ENCODE assay signal across 21 mouse cellular contexts in the genomic region with DNA sequence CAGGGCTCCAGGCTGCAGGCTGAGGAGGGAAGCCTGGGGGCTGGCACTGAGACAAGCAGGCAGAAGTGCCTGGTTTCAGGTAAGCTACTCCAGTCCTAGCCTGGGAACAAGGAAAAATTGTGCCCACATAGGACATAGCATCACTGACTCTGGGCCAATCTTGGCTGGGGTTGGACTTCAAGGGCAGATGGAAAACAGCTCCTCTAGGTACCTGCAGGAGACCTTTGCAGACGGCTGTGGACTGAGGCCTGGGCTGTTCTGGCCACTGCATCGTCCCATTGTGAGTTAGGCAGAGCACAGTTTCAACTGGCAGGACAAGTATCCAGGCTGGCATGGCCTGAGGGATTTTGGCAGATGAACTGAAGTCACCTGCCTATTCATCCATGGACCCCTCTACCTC. TPM values are rescaled to one million over a fixed set of nuclear protein-coding genes. Genes with fewer than 3 reads are reported as not detected.
DNase-seq lines count a peak whose midpoint lies in the region; ATAC-seq and TF ChIP-seq lines count a peak whose summit lies in the region.
"Had no signal": no experiment of that assay in that cellular context is flagged by ENCODE, and none has a peak within 500 bp of the region (broad histone marks: within the 10 kb centered on the region; RNA-seq: fewer than 3 reads in every experiment).

No protein-coding gene starts in this region.

- 0 out of 2 replicates have a peak overlapping the region, but pooled peaks have one; percentile 26 for H3K9ac ChIP-seq in forebrain, embryonic 13.5 days
- no peak overlapping the region for H3K9ac ChIP-seq in forebrain, embryonic 14.5 days (ENCODE audit: low read length)
- H3K9ac ChIP-seq: forebrain, postnatal 0 days; midbrain, embryonic 12.5 days had no signal

- 85% methylated on average over 2 of the region's 2 CpGs for WGBS in forebrain, embryonic 13.5 days
- WGBS in forebrain, embryonic 14.5 days: 85% methylated on average over 2 of the region's 2 CpGs

- TF ChIP-seq POLR2A in testis, adult 2 months (IDR thresholded peaks at IDR 0.05; ENCODE audit: control insufficient read depth, low read depth, low read length): no peak

- peaks cover 88% of the 10 kb centered on the region for H3K36me3 ChIP-seq in forebrain, embryonic 13.5 days (ENCODE audit: poor library complexity, severe bottlenecking)
- peaks cover 87% of the 10 kb centered on the region for H3K36me3 ChIP-seq in forebrain, embryonic 14.5 days (ENCODE audit: control insufficient read depth, insufficient read depth, low read length)
- H3K36me3 ChIP-seq in testis, adult 2 months (ENCODE audit: control insufficient read depth, insufficient read depth, low read length): peaks cover 8% of the 10 kb centered on the region

- H3K27ac ChIP-seq in forebrain, embryonic 13.5 days: no peak overlapping the region
- no peak overlapping the region for H3K27ac ChIP-seq in forebrain, embryonic 14.5 days (ENCODE audit: low read depth, low read length)
- H3K27ac ChIP-seq in testis, adult 2 months (ENCODE audit: control insufficient read depth, insufficient read depth, low read depth, low read length): no peak overlapping the region
- H3K27ac ChIP-seq: limb, embryonic 10.5 days; midbrain, embryonic 12.5 days had no signal

- no peak for TF ChIP-seq CTCF in testis, adult 2 months (IDR thresholded peaks at IDR 0.05; ENCODE audit: control insufficient read depth, insufficient read depth, insufficient replicate concordance, low read depth, low read length)

- ATAC-seq in forebrain, embryonic 13.5 days: no peak
- ATAC-seq in forebrain, embryonic 14.5 days: no peak
- ATAC-seq: forebrain, postnatal 0 days had no signal

- H3K4me1 ChIP-seq in forebrain, embryonic 13.5 days: peaks cover 3% of the 10 kb centered on the region; the same call in 1 of the 2 replicates
- H3K4me1 ChIP-seq in forebrain, embryonic 14.5 days (ENCODE audit: control insufficient read depth, insufficient read depth, low read length): no peaks in the 10 kb centered on the region
- H3K4me1 ChIP-seq in testis, adult 2 months (ENCODE audit: control insufficient read depth, insufficient read depth, low read length): peaks cover 4% of the 10 kb centered on the region

- H3K27me3 ChIP-seq in forebrain, embryonic 13.5 days: no peaks in the 10 kb centered on the region
- H3K27me3 ChIP-seq in forebrain, embryonic 14.5 days (replicated peaks; ENCODE audit: control insufficient read depth, insufficient read depth, low read length): no peaks in the 10 kb centered on the region
- no peaks in the 10 kb centered on the region for H3K27me3 ChIP-seq in testis, adult 2 months (ENCODE audit: control insufficient read depth, insufficient read depth, low read length)
- H3K27me3 ChIP-seq: midbrain, embryonic 12.5 days had no signal

- peak; percentile 13 for DNase-seq in cerebellum, adult 11 months
- DNase-seq in cerebellum, postnatal 36 days: no peak
- no peak for DNase-seq in forebrain, embryonic 14.5 days (ENCODE audit: low spot score)
- peak; percentile 5 for DNase-seq in kidney, adult 11 months
- DNase-seq in kidney, adult 9 months: no peak
- no peak for DNase-seq in testis, postnatal 14 days (ENCODE audit: low spot score)
- DNase-seq: adrenal gland, adult 2 months; forebrain, postnatal 0 days; gastrocnemius, postnatal 36 days; kidney, adult 18-20 months; kidney, postnatal 14 days; lung, postnatal 10 days; thymus, adult 2 months; thymus, postnatal 4 days had no signal

- no peak overlapping the region for H3K4me3 ChIP-seq in forebrain, embryonic 13.5 days
- no peak overlapping the region for H3K4me3 ChIP-seq in forebrain, embryonic 14.5 days (ENCODE audit: low read depth, low read length)
- peak overlapping the region; percentile 61 for H3K4me3 ChIP-seq in testis, adult 2 months (ENCODE audit: control insufficient read depth, low read depth, low read length)
- H3K4me3 ChIP-seq: limb, embryonic 10.5 days; midbrain, embryonic 12.5 days; myocyte had no signal

- no peak overlapping the region for H3K4me2 ChIP-seq in forebrain, embryonic 13.5 days
- no peak overlapping the region for H3K4me2 ChIP-seq in forebrain, embryonic 14.5 days (ENCODE audit: low read length)
- H3K4me2 ChIP-seq: midbrain, embryonic 12.5 days had no signal

- H3K9me3 ChIP-seq in forebrain, embryonic 13.5 days (replicated peaks): no peaks in the 10 kb centered on the region
- no peaks in the 10 kb centered on the region for H3K9me3 ChIP-seq in forebrain, embryonic 14.5 days (replicated peaks; ENCODE audit: control insufficient read depth, low read length)
- H3K9me3 ChIP-seq: limb, embryonic 10.5 days; midbrain, embryonic 12.5 days had no signal

RNA-seq across cellular contexts. Expression of gene Per1, which starts 10.8 kb away (rescaled TPM):
- 6.0 and 6.4 TPM in 2 replicates for polyA plus RNA-seq in forebrain, embryonic 13.5 days (2015; fragmentation: Nextera tagmentation; extraction: Ambion mirVana)
- polyA plus RNA-seq in forebrain, embryonic 14.5 days (2014; fragmentation: Nextera tagmentation; extraction: Ambion mirVana): 6.8 and 11.6 TPM in 2 replicates
- 103 and 106 TPM in 2 replicates for polyA plus RNA-seq in testis, adult 2 months (2012; rRNA removed)

RNA-seq across cellular contexts. Expression of gene Hes7, which starts 14.4 kb away (rescaled TPM):
- polyA plus RNA-seq in forebrain, embryonic 13.5 days (2015; fragmentation: Nextera tagmentation; extraction: Ambion mirVana): 0.12 and 0.21 TPM in 2 replicates
- 0.23 and 0.24 TPM in 2 replicates for polyA plus RNA-seq in forebrain, embryonic 14.5 days (2014; fragmentation: Nextera tagmentation; extraction: Ambion mirVana)
- 0.17 TPM in 2 replicates for polyA plus RNA-seq in testis, adult 2 months (2012; rRNA removed)

RNA-seq across cellular contexts. Expression of gene 9130213A22Rik, which starts 16.6 kb away (rescaled TPM):
- 0.21 and 0.34 TPM in 2 replicates for polyA plus RNA-seq in forebrain, embryonic 13.5 days (2015; fragmentation: Nextera tagmentation; extraction: Ambion mirVana)
- 0.14 TPM in 2 replicates for polyA plus RNA-seq in forebrain, embryonic 14.5 days (2014; fragmentation: Nextera tagmentation; extraction: Ambion mirVana)
- 0.24 and 0.28 TPM in 2 replicates for polyA plus RNA-seq in testis, adult 2 months (2012; rRNA removed)
- polyA plus RNA-seq: hindbrain, embryonic 11.5 days; liver, embryonic 16.5 days had no signal

RNA-seq across cellular contexts. Expression of gene Vamp2, which starts 17.5 kb away (rescaled TPM):
- polyA plus RNA-seq in forebrain, embryonic 13.5 days (2015; fragmentation: Nextera tagmentation; extraction: Ambion mirVana): 110 and 124 TPM in 2 replicates
- polyA plus RNA-seq in forebrain, embryonic 14.5 days (2014; fragmentation: Nextera tagmentation; extraction: Ambion mirVana): 124 and 188 TPM in 2 replicates
- polyA plus RNA-seq in testis, adult 2 months (2012; rRNA removed): 36.3 and 43.1 TPM in 2 replicates

RNA-seq across cellular contexts. Expression of gene Aloxe3, which starts 19.9 kb away (rescaled TPM):
- polyA plus RNA-seq in forebrain, embryonic 13.5 days (2015; fragmentation: Nextera tagmentation; extraction: Ambion mirVana): 1.5 TPM in 1 of 2 replicates, not detected in the other
- 0.94 and 2.1 TPM in 2 replicates for polyA plus RNA-seq in forebrain, embryonic 14.5 days (2014; fragmentation: Nextera tagmentation; extraction: Ambion mirVana)
- polyA plus RNA-seq in testis, adult 2 months (2012; rRNA removed): 6.1 and 7.0 TPM in 2 replicates

Comparison
In these comparisons a context has a peak if more than half of its experiments do, and no peak if none do; other contexts are left out.
1. DNase-seq: peak in cerebellum, adult 11 months (single experiment) and kidney, adult 11 months (single experiment); none in cerebellum, postnatal 36 days (0 of 2), forebrain, embryonic 14.5 days (single experiment), kidney, adult 9 months (single experiment) and testis, postnatal 14 days (single experiment).